18 mouse cellular contexts compared by ENCODE assay signal in genomic region chr1:158604149-158604548, GRCm38 (mm10).
DNase-seq lines count a peak whose midpoint lies in the region; ATAC-seq and TF ChIP-seq lines count a peak whose summit lies in the region.
"Had no signal": no experiment of that assay in that cellular context is flagged by ENCODE, and none has a peak within 500 bp of the region (broad histone marks: within the 10 kb centered on the region; RNA-seq: fewer than 3 reads in every experiment).

No protein-coding gene starts in this region.

- peaks cover 17 to 48% of the 10 kb centered on the region in 2 experiments for H3K4me1 ChIP-seq in CH12.LX (ENCODE audit: control insufficient read depth in 1 of 2, insufficient read depth in 2 of 2)
- no peaks in the 10 kb centered on the region for H3K4me1 ChIP-seq in kidney, postnatal 0 days (replicated peaks; ENCODE audit: insufficient read depth, low read length)
- H3K4me1 ChIP-seq in hindbrain, embryonic 14.5 days (replicated peaks; ENCODE audit: control insufficient read depth, insufficient read depth, low read length), result no peaks in the 10 kb centered on the region
- no peaks in the 10 kb centered on the region for H3K4me1 ChIP-seq in thymus, adult 2 months (replicated peaks; ENCODE audit: control insufficient read depth, insufficient read depth, low read length)
- H3K4me1 ChIP-seq: embryonic facial prominence, embryonic 10.5 days; forebrain, embryonic 13.5 days; heart, embryonic 12.5 days; hindbrain, embryonic 10.5 days had no signal

- DNase-seq in CH12.LX (ENCODE audit: extremely low read depth), result no peak
- peak; percentile 61 to 73 for DNase-seq in kidney, adult 8-10 months
- DNase-seq in kidney, postnatal 0 days (ENCODE audit: low spot score), result peak; percentile 9
- peak; percentile 47 to 72 for DNase-seq in kidney, postnatal 36 days
- no peak for DNase-seq in hindbrain, embryonic 14.5 days (ENCODE audit: low spot score)
- DNase-seq in thymus, adult 2 months, result no peak
- DNase-seq in heart, adult 18-20 months, result no peak
- DNase-seq: adrenal gland, postnatal 14 days; cerebellum, adult 18-20 months; cerebellum, adult 9-11 months; forebrain, postnatal 0 days; gastrocnemius, postnatal 14 days had no signal

- TF ChIP-seq EP300 in CH12.LX (IDR thresholded peaks at IDR 0.05; ENCODE audit: low read length), result no peak

- no peak overlapping the region for H3K9ac ChIP-seq in CH12.LX (ENCODE audit: insufficient read depth, low read depth)
- no peak overlapping the region for H3K9ac ChIP-seq in kidney, postnatal 0 days (ENCODE audit: low read depth, low read length)
- no peak overlapping the region for H3K9ac ChIP-seq in hindbrain, embryonic 14.5 days
- H3K9ac ChIP-seq: forebrain, embryonic 13.5 days; forebrain, postnatal 0 days; heart, embryonic 12.5 days had no signal

- in situ Hi-C loops in CH12.LX (cut with MboI; ENCODE audit: low pct_ligation_motif_present, low pct_unique_long_range_greater_than_20kb, low sequenced_read_pairs), result no loop called here

- WGBS in kidney, postnatal 0 days, result 94% methylated on average over 1 of the region's 1 CpGs
- WGBS in hindbrain, embryonic 14.5 days, result 96% methylated on average over 1 of the region's 1 CpGs
- 98% methylated on average over 1 of the region's 1 CpGs for WGBS in thymus, adult 2 months

- no peaks in the 10 kb centered on the region for H3K9me3 ChIP-seq in CH12.LX (replicated peaks; ENCODE audit: low read length)
- H3K9me3 ChIP-seq in kidney, postnatal 0 days (replicated peaks; ENCODE audit: low read length), result no peaks in the 10 kb centered on the region
- no peaks in the 10 kb centered on the region for H3K9me3 ChIP-seq in hindbrain, embryonic 14.5 days (ENCODE audit: control insufficient read depth, low read length)
- H3K9me3 ChIP-seq: embryonic facial prominence, embryonic 10.5 days; forebrain, embryonic 13.5 days; heart, embryonic 12.5 days; hindbrain, embryonic 10.5 days had no signal

- ATAC-seq in kidney, postnatal 0 days (replicated peaks; ENCODE audit: low FRiP score, low read depth), result 0 out of 2 replicates have a peak, but pooled peaks have one; percentile 46
- ATAC-seq in hindbrain, embryonic 14.5 days (ENCODE audit: low FRiP score), result no peak
- ATAC-seq: activated CD4-positive, CD25-positive, alpha-beta regulatory T cell, adult 4 months; forebrain, embryonic 13.5 days; forebrain, postnatal 0 days; Patski had no signal

- TF ChIP-seq POLR2A in CH12.LX (IDR thresholded peaks at IDR 0.05; ENCODE audit: low read depth, low read length), result no peak
- no peak for TF ChIP-seq POLR2A in thymus, adult 2 months (IDR thresholded peaks at IDR 0.05; ENCODE audit: control insufficient read depth, extremely low read depth, insufficient read depth, low read length, poor library complexity)

- no peak for TF ChIP-seq RAD21 in CH12.LX (IDR thresholded peaks at IDR 0.05; ENCODE audit: low read depth, low read length)

- no peak overlapping the region for H3K4me2 ChIP-seq in CH12.LX (ENCODE audit: insufficient read depth, low read depth, poor library complexity, severe bottlenecking)
- H3K4me2 ChIP-seq in kidney, postnatal 0 days (ENCODE audit: low read length), result no peak overlapping the region
- H3K4me2 ChIP-seq in hindbrain, embryonic 14.5 days (replicated peaks), result no peak overlapping the region
- H3K4me2 ChIP-seq: forebrain, embryonic 13.5 days; heart, embryonic 12.5 days had no signal

- no peak for TF ChIP-seq CTCF in CH12.LX (conservative IDR thresholded peaks at IDR 0.05 in 1 of 2, IDR thresholded peaks at IDR 0.05 in 1 of 2; ENCODE audit: low read depth in 2 of 2, low read length in 2 of 2)
- TF ChIP-seq CTCF in kidney, postnatal 0 days (IDR thresholded peaks at IDR 0.05; ENCODE audit: low read depth), result no peak
- TF ChIP-seq CTCF in thymus, adult 2 months (IDR thresholded peaks at IDR 0.05; ENCODE audit: borderline replicate concordance, control insufficient read depth, extremely low read depth, insufficient read depth, low read length, poor library complexity), result no peak

- H3K79me2 ChIP-seq in CH12.LX (replicated peaks; ENCODE audit: control insufficient read depth, extremely low read depth, insufficient read depth, poor library complexity, severe bottlenecking), result no peaks in the 10 kb centered on the region

- dilution Hi-C loops in CH12.LX (cut with MboI; ENCODE audit: extremely low pct_ligation_motif_present, extremely low pct_unique_long_range_greater_than_20kb, low sequenced_read_pairs), result no loop called here

- no peak overlapping the region for H3K4me3 ChIP-seq in CH12.LX (replicated peaks in 1 of 3; ENCODE audit: low read depth in 2 of 3, low read length in 2 of 3, poor library complexity in 1 of 3)
- H3K4me3 ChIP-seq in kidney, postnatal 0 days (replicated peaks; ENCODE audit: low read depth, low read length), result no peak overlapping the region
- no peak overlapping the region for H3K4me3 ChIP-seq in hindbrain, embryonic 14.5 days (replicated peaks; ENCODE audit: low read length)
- no peak overlapping the region for H3K4me3 ChIP-seq in thymus, adult 2 months (ENCODE audit: control insufficient read depth, insufficient read depth, low read length)
- H3K4me3 ChIP-seq: embryonic facial prominence, embryonic 10.5 days; forebrain, embryonic 13.5 days; heart, embryonic 12.5 days; hindbrain, embryonic 10.5 days had no signal

- no peaks in the 10 kb centered on the region for H3K36me3 ChIP-seq in CH12.LX (replicated peaks in 1 of 2; ENCODE audit: control insufficient read depth in 1 of 2, insufficient read depth in 1 of 2, low read length in 1 of 2)
- H3K36me3 ChIP-seq in kidney, postnatal 0 days (ENCODE audit: insufficient read depth, low read length), result no peaks in the 10 kb centered on the region
- peaks cover 30% of the 10 kb centered on the region for H3K36me3 ChIP-seq in hindbrain, embryonic 14.5 days (replicated peaks; ENCODE audit: control insufficient read depth, insufficient read depth)
- H3K36me3 ChIP-seq in thymus, adult 2 months (ENCODE audit: control insufficient read depth, insufficient read depth, low read length), result no peaks in the 10 kb centered on the region
- H3K36me3 ChIP-seq: embryonic facial prominence, embryonic 10.5 days; heart, embryonic 12.5 days had no signal

- H3K27me3 ChIP-seq in CH12.LX (replicated peaks), result no peaks in the 10 kb centered on the region
- no peaks in the 10 kb centered on the region for H3K27me3 ChIP-seq in kidney, postnatal 0 days (ENCODE audit: insufficient read depth, low read length)
- H3K27me3 ChIP-seq in hindbrain, embryonic 14.5 days (ENCODE audit: control insufficient read depth, insufficient read depth, low read length), result no peaks in the 10 kb centered on the region
- no peaks in the 10 kb centered on the region for H3K27me3 ChIP-seq in thymus, adult 2 months (ENCODE audit: control insufficient read depth, insufficient read depth, low read length)
- H3K27me3 ChIP-seq: forebrain, embryonic 13.5 days; heart, embryonic 12.5 days; Patski had no signal

- no peak overlapping the region for H3K27ac ChIP-seq in CH12.LX (ENCODE audit: insufficient read depth, low read depth)
- H3K27ac ChIP-seq in kidney, postnatal 0 days, result no peak overlapping the region
- H3K27ac ChIP-seq in hindbrain, embryonic 14.5 days, result no peak overlapping the region
- H3K27ac ChIP-seq in thymus, adult 2 months (ENCODE audit: control insufficient read depth, insufficient read depth, low read length), result no peak overlapping the region
- H3K27ac ChIP-seq: embryonic facial prominence, embryonic 10.5 days; forebrain, embryonic 13.5 days; hindbrain, embryonic 10.5 days had no signal

TF ChIP-seq in CH12.LX, 34 proteins besides CTCF, POLR2A, EP300 and RAD21:
- TF ChIP-seq MAZ (IDR thresholded peaks at IDR 0.05; ENCODE audit: low read depth, low read length) (no peak), JUN (IDR thresholded peaks at IDR 0.05; ENCODE audit: insufficient read depth, low read depth, low read length) (no peak), MXI1 (IDR thresholded peaks at IDR 0.05; ENCODE audit: low read depth, low read length) (no peak), ZNF384 (IDR thresholded peaks at IDR 0.05; ENCODE audit: low read depth, low read length) (0 out of 2 replicates have a peak, but pooled peaks have one; percentile 35)

Comparison
In these comparisons a context has a peak if more than half of its experiments do, and no peak if none do; other contexts are left out.
1. DNase-seq: peak in kidney, adult 8-10 months (2 of 2), kidney, postnatal 0 days (single experiment) and kidney, postnatal 36 days (2 of 2); none in CH12.LX (single experiment), hindbrain, embryonic 14.5 days (single experiment), thymus, adult 2 months (single experiment) and heart, adult 18-20 months (0 of 2).